Mouse (Mus musculus) limb, embryonic 14.5 days (tissue): ENCODE measurements around the gene Galns. TPM values are rescaled to one million over a fixed set of nuclear protein-coding genes. Genes with fewer than 3 reads are reported as not detected.

Experiments
- ATAC-seq: fragments of 200-750 bp; cut with Nextera tagmentation; 2 replicates; pipeline ENCODE4 v1.8.0; 2017; ENCODE audit warnings: low read depth, moderate number of reproducible peaks, moderate TSS enrichment; ENCODE audit not compliant: low FRiP score
- DNase-seq: peaks from one replicate; pipeline ENCODE4 v3.0.0-alpha.2; 2015; ENCODE audit warnings: low spot score
- H3K27ac ChIP-seq: fragments of 300-500 bp; sonication (generic); replicated peaks from 2 replicates; pipeline ENCODE4 v1.5.1; 2014; ENCODE audit warnings: low read depth, mild to moderate bottlenecking, low read length, moderate library complexity, mixed read lengths
- H3K27me3 ChIP-seq: fragments of 300-500 bp; sonication (generic); 2 replicates; pipeline ENCODE4 v1.6.1; 2014; ENCODE audit warnings: low read length, mixed read lengths; ENCODE audit not compliant: control insufficient read depth, insufficient read depth
- H3K36me3 ChIP-seq: fragments of 300-500 bp; sonication (generic); 2 replicates; pipeline ENCODE4 v1.6.1; 2014; ENCODE audit warnings: mild to moderate bottlenecking, low read length, moderate library complexity, mixed read lengths; ENCODE audit not compliant: control insufficient read depth, insufficient read depth
- H3K4me1 ChIP-seq: fragments of 300-500 bp; sonication (generic); 2 replicates; pipeline ENCODE4 v1.6.1; 2014; ENCODE audit warnings: antibody characterized with exemption, low read length, mixed read lengths; ENCODE audit not compliant: control insufficient read depth, insufficient read depth
- H3K4me2 ChIP-seq: fragments of 300-500 bp; sonication (generic); replicated peaks from 2 replicates; pipeline ENCODE4 v1.6.1; 2014; ENCODE audit warnings: low read depth, mild to moderate bottlenecking, low read length, moderate library complexity; ENCODE audit not compliant: severe bottlenecking
- H3K4me3 ChIP-seq: fragments of 300-500 bp; sonication (generic); replicated peaks from 2 replicates; pipeline ENCODE4 v1.5.1; 2014; ENCODE audit warnings: low read length
- H3K9ac ChIP-seq: fragments of 300-500 bp; sonication (generic); 2 replicates; pipeline ENCODE4 v1.6.1; 2014; ENCODE audit warnings: mild to moderate bottlenecking, low read depth, low read length, moderate library complexity; ENCODE audit not compliant: severe bottlenecking
- H3K9me3 ChIP-seq: fragments of 300-500 bp; sonication (generic); 2 replicates; pipeline ENCODE4 v1.6.1; 2016; ENCODE audit warnings: low read length; ENCODE audit not compliant: control insufficient read depth
- POLR2A ChIP-seq: fragments of 200-500 bp; IDR thresholded peaks from 2 replicates; pipeline ENCODE4 v1.8.0; 2012; ENCODE audit warnings: inconsistent platforms, mild to moderate bottlenecking, moderate library complexity, borderline replicate concordance; ENCODE audit not compliant: insufficient read depth, insufficient read length; ENCODE audit errors: extremely low read depth
- WGBS: fragments of 180-500 bp; shearing (Covaris S2); extraction: QIAGEN DNeasy Blood & Tissue Kit; methylation state at CpG from one replicate; pipeline ENCODE4 v1.1.7; 2014; 5-methylcytosine and 5-hydroxymethylcytosine counted together
- polyA plus RNA-seq, 2 experiments: library from polyadenylated mRNA; depleted of rRNA in 1 of 2; stranded (reverse) in 1 of 2; unstranded in 1 of 2; fragments of >200 nt; fragmentation: Nextera tagmentation in 1 of 2; extraction: Ambion mirVana in 1 of 2; gene quantifications; 2 replicates each; pipeline versions ENCODE4 v1.2.1 to v1.2.3; 2012 to 2014

Gene Galns
- polyA plus RNA-seq, 2 experiments, result 12.7 to 14.7 TPM

- H3K4me3 ChIP-seq, result no peak overlapping the region
- no peak for TF ChIP-seq POLR2A
- DNase-seq (peak; percentile 82), ATAC-seq (no peak)
- peaks cover 8% of the 10 kb centered on the region; the same call in 1 of the 2 replicates for H3K36me3 ChIP-seq
- no peak overlapping the region for H3K9ac ChIP-seq
- H3K4me1 ChIP-seq, result peaks cover 7% of the 10 kb centered on the region
- no peaks in the 10 kb centered on the region for H3K9me3 ChIP-seq
- H3K4me2 ChIP-seq, result no peak overlapping the region
- no peaks in the 10 kb centered on the region for H3K27me3 ChIP-seq
- H3K27ac ChIP-seq, result no peak overlapping the region
- 22% methylated on average over 5 of the region's 7 CpGs for WGBS
These were observed 6.8 kb upstream of the Galns start for GRCm38 (mm10) chr8:122617947-122618546.

- Histone ChIP-seq H3K9ac (no peak overlapping the region), H3K27me3 (no peaks in the 10 kb centered on the region), H3K9me3 (no peaks in the 10 kb centered on the region), H3K4me1 (peaks cover 15% of the 10 kb centered on the region), H3K4me3 (no peak overlapping the region), H3K4me2 (no peak overlapping the region), H3K36me3 (peaks cover 8% of the 10 kb centered on the region; the same call in 1 of the 2 replicates), H3K27ac (peak overlapping the region; percentile 58; the same call in 1 of the 2 replicates)
- 53% methylated on average over 9 of the region's 9 CpGs for WGBS
- peak; percentile 17; the same call in 1 of the 2 replicates for ATAC-seq
- TF ChIP-seq POLR2A, result no peak
- peak; percentile 59 for DNase-seq
These were observed 5.1 kb upstream of the Galns start for GRCm38 (mm10) chr8:122616181-122616905.

GRCm38 (mm10) chr8:122610612-122611277 is 518 bp downstream of the Galns start:
- TF ChIP-seq POLR2A, result no peak
- H3K9me3 ChIP-seq, result no peaks in the 10 kb centered on the region
- no peaks in the 10 kb centered on the region for H3K27me3 ChIP-seq
- peaks cover 8% of the 10 kb centered on the region; the same call in 1 of the 2 replicates for H3K36me3 ChIP-seq
- peaks cover 13% of the 10 kb centered on the region for H3K4me1 ChIP-seq
- peak overlapping the region; percentile 76 for H3K4me3 ChIP-seq
- peak overlapping the region; percentile 69 for H3K9ac ChIP-seq
- DNase-seq (no peak), ATAC-seq (peak; percentile 42; the same call in 1 of the 2 replicates)
- peak overlapping the region; percentile 87 for H3K4me2 ChIP-seq
- WGBS, result 3% methylated on average over 20 of the region's 20 CpGs
- H3K27ac ChIP-seq, result 0 out of 2 replicates have a peak overlapping the region, but pooled peaks have one; percentile 52

GRCm38 (mm10) chr8:122610209-122610608 is 1.1 kb downstream of the Galns start:
- H3K27me3 ChIP-seq, result no peaks in the 10 kb centered on the region

GRCm38 (mm10) chr8:122606810-122607209 is 4.5 kb downstream of the Galns start:
- Histone ChIP-seq H3K9ac (no peak overlapping the region), H3K36me3 (no peaks in the 10 kb centered on the region), H3K9me3 (no peaks in the 10 kb centered on the region), H3K4me2 (no peak overlapping the region), H3K4me3 (no peak overlapping the region), H3K27me3 (no peaks in the 10 kb centered on the region), H3K27ac (no peak overlapping the region), H3K4me1 (peaks cover 5% of the 10 kb centered on the region)
- no peak for DNase-seq
- 77% methylated on average over 11 of the region's 12 CpGs for WGBS
- ATAC-seq, result no peak
- TF ChIP-seq POLR2A, result no peak

More at GRCm38 (mm10) chr8:122610209-122610608, 1.1 kb downstream of the Galns start:
- no peak overlapping the region for H3K27ac ChIP-seq
- H3K9me3 ChIP-seq, result no peaks in the 10 kb centered on the region
- H3K4me3 ChIP-seq, result peak overlapping the region; percentile 76; the same call in 1 of the 2 replicates
- peak overlapping the region; percentile 87 for H3K4me2 ChIP-seq
- H3K36me3 ChIP-seq, result peaks cover 7% of the 10 kb centered on the region; the same call in 1 of the 2 replicates
- peaks cover 13% of the 10 kb centered on the region for H3K4me1 ChIP-seq
- WGBS, result 64% methylated on average over 4 of the region's 4 CpGs
- no peak for TF ChIP-seq POLR2A
- ATAC-seq, result no peak
- H3K9ac ChIP-seq, result no peak overlapping the region
- no peak for DNase-seq
